Mouse (Mus musculus): ENCODE measurements around the gene Map3k5. TPM values are rescaled to one million over a fixed set of nuclear protein-coding genes. Genes with fewer than 3 reads are reported as not detected.

Gene Map3k5
- polyA plus RNA-seq (2015; fragmentation: Nextera tagmentation; extraction: Ambion mirVana): 1.2 and 2.1 TPM in 2 replicates

DNA sequence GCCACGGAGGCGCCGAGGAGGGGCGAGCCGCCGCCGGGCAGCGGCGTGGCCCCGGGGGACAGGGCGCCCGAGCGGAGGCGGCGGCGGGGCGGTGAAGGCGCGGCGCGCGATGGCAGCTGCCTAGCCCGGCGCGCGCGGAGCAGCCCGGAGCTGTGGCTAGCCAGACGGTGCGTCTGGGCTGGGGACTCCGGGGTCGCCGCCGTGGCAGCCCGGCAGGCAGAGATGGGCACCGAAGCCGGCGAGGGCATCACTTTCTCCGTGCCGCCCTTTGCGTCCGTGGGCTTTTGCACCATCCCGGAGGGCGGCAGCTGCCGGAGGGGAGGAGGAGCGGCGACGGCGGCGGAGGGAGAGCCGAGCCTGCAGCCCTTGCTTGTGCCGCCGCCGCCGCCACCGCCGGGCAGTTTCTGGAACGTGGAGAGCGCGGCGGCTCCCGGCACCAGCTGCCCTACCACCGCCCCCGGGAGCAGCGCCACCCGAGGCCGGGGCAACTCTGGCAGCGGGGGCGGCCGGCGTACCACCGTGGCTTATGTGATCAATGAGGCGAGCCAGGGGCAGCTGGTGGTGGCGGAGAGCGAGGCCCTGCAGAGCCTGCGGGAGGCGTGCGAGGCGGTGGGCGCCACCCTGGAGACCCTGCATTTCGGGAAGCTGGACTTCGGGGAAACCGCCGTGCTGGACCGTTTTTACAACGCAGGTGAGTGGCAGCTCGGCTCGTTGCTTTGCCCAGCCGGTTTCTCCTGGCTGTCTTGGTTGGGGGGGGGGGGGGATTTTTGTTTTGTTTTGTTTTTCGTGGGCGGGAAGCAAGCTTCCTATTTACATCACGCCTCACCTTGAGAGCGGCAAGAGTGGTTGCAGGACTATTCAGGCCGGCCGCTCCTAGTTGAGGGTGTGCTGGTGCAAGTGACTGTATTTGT, at the start of gene Map3k5:
Map3k5 (plus strand) TSS at position 89 of the 911 bp plus-strand sequence.
- Histone ChIP-seq H3K4me2 (replicated peaks) (peak within 1 kb of the TSS; percentile 91), H3K27ac (peak within 1 kb of the TSS; percentile 39), H3K36me3 (no peaks in the 10 kb centered on the region), H3K4me3 (peak within 1 kb of the TSS; percentile 80), H3K4me1 (peaks cover 49% of the 10 kb centered on the region), H3K9ac (peak within 1 kb of the TSS; percentile 80), H3K9me3 (no peaks in the 10 kb centered on the region), H3K27me3 (peaks cover 18% of the 10 kb centered on the region; the same call in 1 of the 2 replicates)
- peak; percentile 66 for ATAC-seq (ENCODE audit: low FRiP score, low read depth)
- WGBS: under 1% methylated on average over 73 of the region's 95 CpGs

DNA sequence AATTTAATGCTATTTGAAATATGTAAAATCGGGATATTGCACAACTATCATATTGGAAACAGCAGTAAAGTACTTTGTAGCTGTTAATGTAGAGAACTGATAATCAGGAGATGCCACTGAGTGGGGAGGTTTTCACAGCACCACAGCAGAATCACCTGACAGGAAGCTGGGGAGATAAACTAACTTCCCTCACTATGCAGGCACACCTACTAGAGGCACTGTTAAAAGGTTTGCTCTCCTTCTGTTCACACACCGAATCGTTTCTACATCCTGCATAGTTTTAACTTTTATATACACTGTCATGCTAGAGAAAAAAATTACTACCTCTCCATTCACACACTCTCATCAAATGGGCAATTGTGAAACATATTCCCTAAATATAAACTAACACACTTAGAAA, 48.0 kb upstream of the Map3k5 start:
- ATAC-seq (ENCODE audit: low FRiP score, low read depth): no peak

DNA sequence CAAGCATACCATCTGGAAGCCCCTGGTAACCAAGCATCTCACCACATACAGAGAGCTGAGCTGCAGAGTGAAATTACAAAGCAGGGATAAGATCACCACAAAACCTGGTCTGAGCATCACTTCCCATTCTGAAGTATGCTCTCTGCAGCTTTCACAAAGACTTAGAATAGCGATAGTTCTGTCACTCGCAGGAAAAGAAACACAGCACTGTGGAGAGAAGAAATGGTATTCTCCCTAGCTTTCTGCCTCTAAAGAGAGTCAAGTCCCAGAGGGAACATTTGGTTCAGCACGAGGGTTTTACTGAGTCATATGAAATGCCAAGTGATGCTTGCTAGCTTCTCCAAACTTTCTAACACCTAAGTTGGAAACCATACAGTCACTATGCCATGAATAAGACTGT, 44.4 kb upstream of the Map3k5 start:
- Histone ChIP-seq H3K27ac (no peak overlapping the region), H3K27me3 (no peaks in the 10 kb centered on the region), H3K4me1 (no peaks in the 10 kb centered on the region), H3K36me3 (peaks cover 19% of the 10 kb centered on the region), H3K9me3 (no peaks in the 10 kb centered on the region), H3K9ac (no peak overlapping the region), H3K4me2 (replicated peaks) (no peak overlapping the region), H3K4me3 (no peak overlapping the region)
- no peak for ATAC-seq (ENCODE audit: low FRiP score, low read depth)
- 75% methylated on average over 3 of the region's 3 CpGs for WGBS

More for the DNA sequence above, 48.0 kb upstream of the Map3k5 start:
- Histone ChIP-seq H3K27ac (no peak overlapping the region), H3K9ac (no peak overlapping the region), H3K4me3 (no peak overlapping the region), H3K36me3 (peaks cover 22% of the 10 kb centered on the region), H3K27me3 (no peaks in the 10 kb centered on the region), H3K9me3 (no peaks in the 10 kb centered on the region), H3K4me2 (replicated peaks) (no peak overlapping the region), H3K4me1 (no peaks in the 10 kb centered on the region)
- 86% methylated on average over 3 of the region's 3 CpGs for WGBS

DNA sequence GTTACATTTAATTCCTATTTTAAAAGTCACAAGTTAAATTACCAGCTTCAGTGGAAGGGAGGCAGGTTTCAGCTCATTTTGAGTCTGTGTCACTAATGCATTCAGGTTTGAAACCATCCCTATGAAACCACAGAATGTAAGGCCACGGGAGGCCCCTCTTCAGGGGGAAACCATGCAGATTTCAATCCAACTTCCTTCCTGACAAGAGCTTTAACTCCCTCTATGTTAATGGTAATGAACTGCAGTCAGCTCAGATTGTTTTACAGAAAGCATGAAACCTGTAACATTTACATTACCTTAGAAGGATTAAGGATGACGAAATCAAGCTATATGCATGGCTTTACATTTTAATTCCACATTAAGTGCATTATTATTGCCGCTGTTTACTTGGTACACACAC, 42.6 kb upstream of the Map3k5 start:
- no peak overlapping the region for H3K27ac ChIP-seq
- H3K4me3 ChIP-seq: no peak overlapping the region
- H3K4me1 ChIP-seq: no peaks in the 10 kb centered on the region
- WGBS: 63% methylated on average over 3 of the region's 3 CpGs
- no peak overlapping the region for H3K4me2 ChIP-seq (replicated peaks)
- ATAC-seq (ENCODE audit: low FRiP score, low read depth): no peak
- H3K36me3 ChIP-seq: peaks cover 17% of the 10 kb centered on the region
- H3K27me3 ChIP-seq: no peaks in the 10 kb centered on the region
- H3K9me3 ChIP-seq: no peaks in the 10 kb centered on the region
- no peak overlapping the region for H3K9ac ChIP-seq

DNA sequence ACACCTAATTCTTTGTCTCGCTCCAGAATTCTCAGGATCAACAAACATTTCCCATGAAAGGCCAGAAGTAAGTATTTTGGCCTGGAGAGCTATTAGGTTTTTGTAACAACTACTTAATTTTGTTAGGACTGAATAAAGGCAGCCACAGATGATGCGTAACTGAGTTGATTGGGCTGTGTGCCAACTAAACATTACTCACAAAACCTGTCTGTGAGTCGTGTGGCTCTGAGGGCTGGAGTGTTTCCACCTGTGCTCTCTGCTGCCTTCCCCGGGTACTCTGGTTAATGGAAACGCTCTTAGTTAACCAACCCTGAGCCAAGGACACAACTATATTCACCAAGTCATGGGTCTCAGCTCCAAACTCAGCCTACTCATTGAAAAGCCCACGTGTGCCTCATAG, 41.1 kb upstream of the Map3k5 start:
- ATAC-seq (ENCODE audit: low FRiP score, low read depth): no peak
- Histone ChIP-seq H3K27me3 (no peaks in the 10 kb centered on the region), H3K4me2 (replicated peaks) (no peak overlapping the region), H3K36me3 (peaks cover 15% of the 10 kb centered on the region), H3K27ac (no peak overlapping the region), H3K4me3 (no peak overlapping the region), H3K9ac (no peak overlapping the region), H3K4me1 (no peaks in the 10 kb centered on the region), H3K9me3 (no peaks in the 10 kb centered on the region)
- WGBS: 70% methylated on average over 6 of the region's 6 CpGs

DNA sequence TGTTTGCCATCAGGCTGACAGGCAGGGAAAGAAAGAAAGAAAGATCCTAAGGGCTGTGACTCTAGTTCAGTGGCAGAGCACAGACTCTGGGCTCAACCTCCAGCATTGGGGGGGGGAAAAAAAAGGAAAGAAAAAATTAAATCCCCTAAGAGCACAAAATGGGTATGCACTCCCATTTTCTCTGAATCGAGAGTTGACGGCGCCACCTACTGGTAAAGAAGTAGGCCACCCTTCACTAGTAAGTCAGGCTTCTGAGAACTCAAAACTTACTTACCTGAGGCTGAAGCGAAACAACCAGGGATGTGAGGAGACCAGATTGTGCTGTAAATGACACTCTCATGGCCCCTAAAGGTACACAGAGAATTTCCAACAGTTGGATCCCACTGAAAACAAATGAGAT, 40.3 kb upstream of the Map3k5 start:
- no peaks in the 10 kb centered on the region for H3K27me3 ChIP-seq
- peaks cover 11% of the 10 kb centered on the region; the same call in 1 of the 2 replicates for H3K36me3 ChIP-seq
- ATAC-seq (ENCODE audit: low FRiP score, low read depth): no peak
- no peak overlapping the region for H3K9ac ChIP-seq
- H3K4me3 ChIP-seq: no peak overlapping the region
- H3K4me2 ChIP-seq (replicated peaks): no peak overlapping the region
- no peaks in the 10 kb centered on the region for H3K4me1 ChIP-seq
- H3K9me3 ChIP-seq: no peaks in the 10 kb centered on the region
- 15% methylated on average over 4 of the region's 4 CpGs for WGBS
- no peak overlapping the region for H3K27ac ChIP-seq

DNA sequence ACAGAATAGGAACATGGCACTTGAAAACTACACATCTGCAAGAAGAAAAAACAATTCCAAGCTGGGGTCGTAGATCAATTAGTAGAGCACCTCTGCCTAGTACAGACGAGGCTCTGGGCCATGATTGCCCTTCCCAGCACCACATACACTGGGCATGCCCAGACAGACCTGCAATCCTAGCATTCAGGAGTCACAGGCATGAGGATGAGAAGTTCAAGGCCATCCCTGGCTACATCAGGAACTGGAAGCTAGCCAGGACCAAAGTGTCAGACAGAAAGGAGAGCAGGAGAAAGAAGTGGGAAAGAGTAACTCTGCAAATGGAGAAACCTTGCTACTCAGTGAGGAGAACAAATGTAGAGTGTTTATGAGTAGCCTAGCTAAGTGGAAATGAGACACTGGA, 34.1 kb upstream of the Map3k5 start:
- Histone ChIP-seq H3K4me1 (peaks cover 9% of the 10 kb centered on the region), H3K27ac (no peak overlapping the region), H3K9ac (no peak overlapping the region), H3K4me3 (no peak overlapping the region), H3K4me2 (replicated peaks) (no peak overlapping the region), H3K9me3 (no peaks in the 10 kb centered on the region), H3K36me3 (peaks cover 9% of the 10 kb centered on the region), H3K27me3 (no peaks in the 10 kb centered on the region)
- 44% methylated on average over 2 of the region's 2 CpGs for WGBS
- ATAC-seq (ENCODE audit: low FRiP score, low read depth): no peak

DNA sequence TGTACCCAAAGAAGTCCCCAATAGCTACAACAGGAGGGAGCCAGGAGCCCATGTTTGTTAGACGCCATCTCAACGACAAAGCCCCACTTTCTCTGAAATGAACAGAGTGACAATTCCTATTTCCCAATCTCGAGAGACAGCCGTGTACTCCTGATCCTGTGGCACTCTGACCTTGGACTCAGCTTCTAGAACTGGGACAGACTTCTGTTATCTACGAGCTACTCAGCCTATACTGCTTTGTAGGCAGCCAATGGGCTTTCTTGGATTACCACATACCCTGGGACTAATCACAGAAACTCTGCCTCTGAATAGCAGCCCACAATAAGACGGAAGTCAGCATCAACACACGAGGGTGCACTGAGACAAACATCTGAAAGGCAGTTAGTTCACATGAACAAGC, 32.3 kb upstream of the Map3k5 start:
- Histone ChIP-seq H3K27ac (no peak overlapping the region), H3K9me3 (no peaks in the 10 kb centered on the region), H3K4me1 (peaks cover 9% of the 10 kb centered on the region), H3K4me2 (replicated peaks) (no peak overlapping the region), H3K9ac (no peak overlapping the region), H3K4me3 (no peak overlapping the region), H3K36me3 (peaks cover 9% of the 10 kb centered on the region), H3K27me3 (no peaks in the 10 kb centered on the region)
- ATAC-seq (ENCODE audit: low FRiP score, low read depth): no peak
- 84% methylated on average over 7 of the region's 7 CpGs for WGBS

DNA sequence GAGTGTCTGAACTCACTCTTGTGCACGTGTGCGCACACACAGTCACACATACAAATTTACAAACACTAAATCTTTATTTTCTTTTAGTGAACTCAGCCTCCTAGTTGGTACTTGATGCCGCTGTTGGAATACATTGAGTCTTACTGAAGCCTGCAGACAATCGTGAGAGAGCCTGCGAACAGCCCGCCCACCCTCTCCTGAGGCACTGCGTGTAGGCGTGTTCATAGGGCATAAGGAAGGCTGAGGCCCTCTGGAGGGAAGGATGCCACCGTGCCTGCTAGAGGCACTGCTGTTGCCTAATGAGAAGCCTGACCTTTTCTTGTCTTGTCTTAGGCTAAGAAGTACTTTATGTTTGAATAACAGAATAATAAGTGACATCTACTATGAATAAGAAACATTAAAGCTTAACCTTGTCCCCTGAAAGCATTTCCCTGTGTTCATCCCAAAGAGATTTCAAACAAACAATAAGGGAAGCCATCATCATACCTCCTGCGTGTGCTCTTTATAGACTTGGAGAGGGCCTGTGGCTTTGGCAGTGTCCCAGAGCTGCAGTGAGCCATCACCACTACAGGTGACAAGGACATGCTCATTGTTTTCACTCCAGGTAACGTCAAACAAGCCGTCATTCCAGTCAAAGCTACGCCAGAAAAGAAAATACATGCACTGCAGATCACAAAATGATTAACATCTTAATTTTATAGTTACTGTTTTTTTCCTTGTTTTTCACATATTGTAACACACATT, 30.0 kb upstream of the Map3k5 start:
- H3K36me3 ChIP-seq: peaks cover 6% of the 10 kb centered on the region
- no peaks in the 10 kb centered on the region for H3K27me3 ChIP-seq
- H3K4me3 ChIP-seq: no peak overlapping the region
- H3K9ac ChIP-seq: 0 out of 2 replicates have a peak overlapping the region, but pooled peaks have one; percentile 35
- no peaks in the 10 kb centered on the region for H3K9me3 ChIP-seq
- peak overlapping the region; percentile 33; the same call in 1 of the 2 replicates for H3K27ac ChIP-seq
- no peak overlapping the region for H3K4me2 ChIP-seq (replicated peaks)
- peaks cover 9% of the 10 kb centered on the region for H3K4me1 ChIP-seq
- no peak for ATAC-seq (ENCODE audit: low FRiP score, low read depth)
- 74% methylated on average over 13 of the region's 13 CpGs for WGBS

DNA sequence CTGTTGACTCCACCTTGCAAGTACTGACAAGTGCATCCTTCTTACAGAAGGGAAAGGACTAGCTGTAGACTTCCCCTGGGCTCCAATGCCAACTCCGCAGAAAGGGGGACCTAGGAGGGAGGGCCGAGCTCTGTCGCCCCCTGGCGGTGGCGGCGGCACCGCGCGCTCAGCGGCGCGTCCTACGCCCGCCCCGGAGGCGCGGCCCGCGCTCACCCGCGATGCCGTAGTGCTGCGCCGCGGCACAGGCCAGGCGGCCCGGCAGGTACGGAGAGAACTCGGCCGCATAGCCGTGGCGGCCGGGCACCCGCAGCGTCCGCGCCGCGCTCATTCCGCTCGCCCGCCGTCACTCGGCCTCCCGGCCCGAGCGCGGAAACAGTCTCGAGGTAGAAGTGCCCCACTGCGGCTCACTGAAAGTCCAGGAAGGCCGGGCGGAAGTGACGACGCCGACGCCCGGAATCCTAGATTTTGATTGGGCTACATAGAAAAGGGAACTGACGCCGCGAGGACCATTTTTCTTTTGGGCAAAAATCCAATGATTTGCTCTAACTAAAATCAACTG, 26.9 kb upstream of the Map3k5 start, which contains the start of gene Pex7:
Pex7 (minus strand) TSS at position 444 of the 559 bp plus-strand sequence.
- no peaks in the 10 kb centered on the region for H3K9me3 ChIP-seq
- H3K9ac ChIP-seq: peak within 1 kb of the TSS; percentile 89
- H3K4me2 ChIP-seq (replicated peaks): peak within 1 kb of the TSS; percentile 47
- H3K4me3 ChIP-seq: peak within 1 kb of the TSS; percentile 73
- ATAC-seq (ENCODE audit: low FRiP score, low read depth): peak; percentile 96
- no peaks in the 10 kb centered on the region for H3K36me3 ChIP-seq
- peak within 1 kb of the TSS; percentile 95 for H3K27ac ChIP-seq
- H3K27me3 ChIP-seq: no peaks in the 10 kb centered on the region
- under 1% methylated on average over 58 of the region's 60 CpGs for WGBS
- peaks cover 9% of the 10 kb centered on the region for H3K4me1 ChIP-seq

DNA sequence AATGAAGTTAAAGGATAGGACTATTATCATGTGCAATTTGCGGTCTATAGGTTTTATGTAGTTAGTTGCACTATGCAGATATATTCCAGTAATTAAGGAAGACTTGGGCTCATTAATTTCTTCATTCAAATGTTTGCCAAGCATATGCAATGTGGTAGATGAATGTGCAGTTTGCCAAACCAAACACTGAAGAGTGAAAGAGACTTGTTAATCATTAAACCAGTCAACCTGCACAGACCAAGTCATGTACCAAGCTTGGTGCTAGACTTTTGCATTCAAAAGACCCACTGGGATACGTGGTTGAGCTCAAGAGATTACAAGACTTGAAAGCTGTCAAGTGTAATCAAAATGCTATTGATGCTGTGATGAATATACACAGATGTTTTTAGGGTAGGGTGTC, 26.2 kb upstream of the Map3k5 start:
- no peak overlapping the region for H3K27ac ChIP-seq
- H3K4me1 ChIP-seq: peaks cover 9% of the 10 kb centered on the region
- no peak overlapping the region for H3K4me2 ChIP-seq (replicated peaks)
- H3K9ac ChIP-seq: no peak overlapping the region
- H3K27me3 ChIP-seq: no peaks in the 10 kb centered on the region
- no peaks in the 10 kb centered on the region for H3K36me3 ChIP-seq
- no peaks in the 10 kb centered on the region for H3K9me3 ChIP-seq
- 77% methylated on average over 2 of the region's 2 CpGs for WGBS
- H3K4me3 ChIP-seq: no peak overlapping the region
- no peak for ATAC-seq (ENCODE audit: low FRiP score, low read depth)

DNA sequence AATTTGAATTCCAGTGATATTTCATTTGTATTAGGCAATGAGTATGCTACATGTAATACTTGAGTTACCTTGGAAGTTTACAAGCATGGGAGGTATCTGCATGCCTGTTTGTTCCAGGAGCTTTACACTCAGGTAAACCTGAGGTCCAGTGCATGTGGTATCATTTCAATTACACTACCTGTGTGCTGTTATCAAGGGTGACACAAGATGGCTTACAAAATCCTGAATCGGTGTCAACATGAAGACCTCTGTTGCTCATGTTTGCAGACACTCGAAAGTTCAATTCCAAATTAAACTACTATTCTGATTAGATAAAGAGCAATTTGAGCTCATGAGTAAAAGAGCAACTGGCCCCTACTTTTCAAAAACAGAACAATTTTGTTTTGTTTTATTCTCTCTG, 23.8 kb upstream of the Map3k5 start:
- Histone ChIP-seq H3K4me3 (no peak overlapping the region), H3K27ac (no peak overlapping the region), H3K4me1 (no peaks in the 10 kb centered on the region), H3K9me3 (no peaks in the 10 kb centered on the region), H3K27me3 (no peaks in the 10 kb centered on the region), H3K9ac (no peak overlapping the region), H3K4me2 (replicated peaks) (no peak overlapping the region), H3K36me3 (no peaks in the 10 kb centered on the region)
- WGBS: 89% methylated on average over 2 of the region's 2 CpGs
- ATAC-seq (ENCODE audit: low FRiP score, low read depth): no peak
